Mouse (Mus musculus) gastrocnemius, adult 8-10 months (tissue): ENCODE results near the gene Xpo6. TPM values are rescaled to one million over a fixed set of nuclear protein-coding genes. Genes with fewer than 3 reads are reported as not detected.

ENCODE experiments used
- DNase-seq, 2 experiments: peaks; one replicate each; pipeline ENCODE4 v3.0.0; 2022; ENCODE audit warnings: low spot score in 2 of 2
- total RNA-seq, 4 experiments: library from RNA; stranded (reverse); gene quantifications; 2 replicates each; pipeline ENCODE4 v1.2.4; 2022

The Xpo6 gene
- total RNA-seq, 4 experiments from 2014 or later, result 8.3 to 18.1 (median 11.8) TPM

GRCm38 (mm10) chr7:126127673-126128072 lies 72.6 kb downstream of the Xpo6 start:
- no peak for DNase-seq

GRCm38 (mm10) chr7:126126502-126126901 lies 73.8 kb downstream of the Xpo6 start:
- DNase-seq, result no peak

- DNase-seq, result no peak
These were observed 78.8 kb downstream of the Xpo6 start for GRCm38 (mm10) chr7:126121533-126121932.

- no peak for DNase-seq
These were observed 80.5 kb downstream of the Xpo6 start for GRCm38 (mm10) chr7:126119819-126120218.

- DNase-seq, result no peak
These were observed 87.0 kb downstream of the Xpo6 start for GRCm38 (mm10) chr7:126113263-126113662.

- no peak for DNase-seq
These were observed 89.1 kb downstream of the Xpo6 start for GRCm38 (mm10) chr7:126111230-126111629.

- DNase-seq, result no peak
These were observed 90.4 kb downstream of the Xpo6 start for GRCm38 (mm10) chr7:126109898-126110297.

- DNase-seq, result no peak
These were observed 99.9 kb downstream of the Xpo6 start for GRCm38 (mm10) chr7:126100440-126100839.

GRCm38 (mm10) chr7:126099835-126100234 lies 100.5 kb downstream of the Xpo6 start:
- DNase-seq, result no peak

- DNase-seq, result no peak
These were observed 101.0 kb downstream of the Xpo6 start for GRCm38 (mm10) chr7:126099163-126099775.

- no peak for DNase-seq
These were observed 102.9 kb downstream of the Xpo6 start for GRCm38 (mm10) chr7:126097219-126097915.

GRCm38 (mm10) chr7:126096596-126096995 lies 103.7 kb downstream of the Xpo6 start:
- no peak for DNase-seq

GRCm38 (mm10) chr7:126094738-126095137 lies 105.6 kb downstream of the Xpo6 start:
- DNase-seq, result no peak

- no peak for DNase-seq
These were observed 107.1 kb downstream of the Xpo6 start for GRCm38 (mm10) chr7:126093162-126093561.

- peak in 1 of 2 experiments; percentile 15 for DNase-seq
These were observed 110.5 kb downstream of the Xpo6 start for GRCm38 (mm10) chr7:126089782-126090181.

- DNase-seq, result no peak
These were observed 112.1 kb downstream of the Xpo6 start for GRCm38 (mm10) chr7:126088155-126088554.

GRCm38 (mm10) chr7:126087602-126088001 lies 112.7 kb downstream of the Xpo6 start:
- no peak for DNase-seq

GRCm38 (mm10) chr7:126086321-126086741 lies 114.0 kb downstream of the Xpo6 start:
- DNase-seq, result no peak

GRCm38 (mm10) chr7:126085154-126085553 lies 115.1 kb downstream of the Xpo6 start:
- no peak for DNase-seq

GRCm38 (mm10) chr7:126083980-126084348 lies 116.3 kb downstream of the Xpo6 start:
- no peak for DNase-seq

- no peak for DNase-seq
These were observed 116.8 kb downstream of the Xpo6 start for GRCm38 (mm10) chr7:126083341-126083979.

GRCm38 (mm10) chr7:126082286-126082741 lies 118.0 kb downstream of the Xpo6 start, which contains the start of gene Gsg1l:
Gene Gsg1l (minus strand): TSS chr7:126082411.
- DNase-seq, result no peak
